Mouse (Mus musculus): ENCODE results near the gene Zbtb4.

GRCm38 (mm10) chr11:69754701-69755100 lies 11.0 kb upstream of the Zbtb4 start:
- TF ChIP-seq CTCF (IDR thresholded peaks at IDR 0.05; ENCODE audit: borderline replicate concordance, insufficient read depth, low read depth, low read length): no peak
- TF ChIP-seq POLR2A (IDR thresholded peaks at IDR 0.05; ENCODE audit: borderline replicate concordance, insufficient read depth, low read length): no peak
